Mouse (Mus musculus) MN1 (cell line): ENCODE data around the gene 1700092M07Rik.
A peak's percentile ranks its signal among the peaks of the same experiment; 100 is the strongest.

Experiments used
- DNase-seq: peaks from one replicate; pipeline ENCODE4 v3.0.0-alpha.2; 2016; ENCODE audit warnings: low spot score

Gene 1700092M07Rik

GRCm38 (mm10) chr19:8742176-8742575 lies 1.7 kb downstream of the 1700092M07Rik start:
- no peak for DNase-seq

DNA sequence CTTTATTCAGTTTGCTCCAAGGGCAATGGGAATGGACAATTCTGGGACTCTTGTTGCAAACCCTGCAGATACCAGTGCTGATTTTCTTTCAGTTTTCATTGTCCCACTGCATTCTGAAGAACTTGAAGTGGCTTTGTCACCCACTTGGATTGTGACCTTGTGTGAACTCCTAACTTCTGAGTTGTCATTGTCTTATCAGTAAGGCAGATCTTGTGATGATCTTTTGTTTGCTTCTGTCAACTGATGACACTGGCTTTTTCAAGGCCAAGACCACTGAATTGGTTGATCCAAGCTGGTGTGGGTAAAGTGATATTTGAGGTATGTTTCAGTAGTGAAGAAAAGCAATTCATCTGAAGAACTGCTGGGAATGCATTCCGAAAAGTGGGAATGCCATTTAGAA lies 4.9 kb downstream of the 1700092M07Rik start:
- no peak for DNase-seq

DNA sequence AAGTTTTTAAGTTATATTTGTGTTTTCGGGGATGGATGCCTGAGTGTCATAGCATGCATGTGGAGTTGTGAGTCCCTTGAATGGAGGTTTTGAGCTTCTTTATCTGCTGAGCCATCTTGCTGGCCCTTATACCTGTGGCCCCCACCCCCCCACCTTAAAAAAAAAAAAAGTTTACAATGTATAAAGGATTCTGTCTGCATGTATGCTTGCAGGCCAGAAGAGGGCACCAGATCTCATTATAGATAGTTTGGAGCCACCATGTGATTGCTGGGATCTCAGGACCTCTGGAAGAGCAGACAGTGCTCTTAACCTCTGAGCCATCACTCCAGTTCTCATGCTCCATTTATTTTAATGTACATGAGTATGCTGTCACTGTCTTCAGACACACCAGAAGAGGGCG lies 6.8 kb downstream of the 1700092M07Rik start:
- DNase-seq: no peak

DNA sequence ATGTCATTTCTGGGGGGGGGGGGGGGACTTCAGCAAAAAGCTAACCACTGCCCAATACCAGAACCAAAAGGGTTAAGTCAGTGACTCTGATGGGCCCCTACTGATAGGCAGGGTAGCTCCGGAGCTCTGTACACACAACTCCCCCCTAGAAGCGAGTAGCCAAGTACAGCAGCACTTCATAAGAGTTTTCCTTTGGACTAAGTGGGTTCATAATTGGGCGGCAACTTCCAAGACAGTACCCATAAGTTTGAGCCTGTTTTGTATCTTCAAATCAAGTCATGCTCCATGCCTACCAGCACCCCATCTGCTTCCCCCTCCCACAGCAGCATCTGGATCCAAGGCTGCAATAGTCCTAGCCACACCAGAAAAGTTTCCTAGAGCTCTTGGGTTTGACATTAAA lies 15.1 kb downstream of the 1700092M07Rik start:
- no peak for DNase-seq

- peak; percentile 92 for DNase-seq
Measured at GRCm38 (mm10) chr19:8756635-8757387, 16.3 kb downstream of the 1700092M07Rik start, which contains the start of gene Nxf1. Nxf1 (plus strand) TSS chr19:8757073.

DNA sequence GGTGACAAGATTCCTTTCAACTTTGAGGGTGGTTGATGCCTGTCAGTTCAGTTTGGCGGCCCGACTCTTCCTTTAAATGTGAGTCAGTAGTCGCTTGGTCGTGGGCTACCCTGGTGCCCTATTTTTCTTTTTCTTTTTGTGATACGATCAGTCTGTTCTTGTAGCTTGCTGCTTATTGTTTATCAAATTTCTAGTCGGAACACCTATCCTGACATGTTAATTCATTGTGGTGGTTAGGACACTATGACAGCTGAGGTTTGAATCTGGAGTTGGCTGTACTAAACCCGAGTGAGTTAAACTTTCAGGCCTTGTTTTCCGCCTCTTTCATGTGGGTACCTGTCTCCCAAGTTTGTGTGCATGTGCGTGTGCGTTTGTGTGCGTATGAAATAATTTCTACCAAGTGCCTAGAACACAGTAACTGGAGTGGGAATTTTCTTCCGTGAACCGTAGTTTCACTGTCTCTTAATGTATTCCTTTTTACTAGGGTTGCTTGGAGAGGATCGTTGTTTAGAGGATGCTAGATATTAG lies 17.0 kb downstream of the 1700092M07Rik start:
- no peak for DNase-seq

DNA sequence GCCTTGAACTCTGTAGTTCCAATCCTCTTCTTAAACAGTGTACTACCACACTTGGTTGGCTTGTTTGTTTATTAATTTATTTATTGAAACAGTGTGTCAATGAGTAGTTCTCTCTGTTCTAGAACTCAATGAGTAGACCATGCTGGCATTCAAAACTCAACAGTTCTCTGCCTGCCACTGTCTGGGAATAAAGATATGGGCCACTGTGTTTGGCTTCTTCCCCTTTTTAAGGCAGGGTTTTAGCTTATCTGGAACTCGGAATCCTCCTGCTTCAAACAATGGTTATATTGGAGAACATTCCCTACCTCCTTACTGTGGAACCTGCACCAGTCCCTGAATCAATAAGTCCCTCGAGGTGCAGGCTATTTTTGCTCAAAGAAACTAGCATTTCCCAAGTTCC lies 18.4 kb downstream of the 1700092M07Rik start:
- no peak for DNase-seq

- no peak for DNase-seq
Measured at GRCm38 (mm10) chr19:8760757-8761156, 20.2 kb downstream of the 1700092M07Rik start.

DNA sequence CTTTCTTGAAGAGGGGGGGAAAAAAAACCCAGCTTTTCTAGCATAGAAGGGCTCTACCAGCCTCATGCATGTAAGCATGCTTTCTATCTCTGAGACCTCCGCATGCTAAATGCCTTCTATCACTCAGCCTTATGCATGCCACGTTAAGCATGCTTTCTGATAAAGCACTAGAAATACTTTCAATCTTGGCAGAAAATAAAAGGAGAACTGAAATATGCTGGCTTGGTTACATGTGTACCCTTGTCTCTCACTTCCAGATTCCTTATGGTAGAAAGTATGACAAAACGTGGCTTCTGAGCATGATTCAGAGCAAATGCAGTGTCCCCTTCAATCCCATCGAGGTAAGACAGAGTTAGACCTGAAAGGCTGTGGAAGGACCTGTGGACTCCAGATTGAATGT lies 22.8 kb downstream of the 1700092M07Rik start:
- no peak for DNase-seq

GRCm38 (mm10) chr19:8765562-8765961 lies 25.0 kb downstream of the 1700092M07Rik start:
- DNase-seq: no peak

GRCm38 (mm10) chr19:8770567-8771270 lies 30.2 kb downstream of the 1700092M07Rik start, which contains the start of gene Tmem223:
Tmem223 (plus strand) TSS chr19:8770996.
- DNase-seq: no peak

DNA sequence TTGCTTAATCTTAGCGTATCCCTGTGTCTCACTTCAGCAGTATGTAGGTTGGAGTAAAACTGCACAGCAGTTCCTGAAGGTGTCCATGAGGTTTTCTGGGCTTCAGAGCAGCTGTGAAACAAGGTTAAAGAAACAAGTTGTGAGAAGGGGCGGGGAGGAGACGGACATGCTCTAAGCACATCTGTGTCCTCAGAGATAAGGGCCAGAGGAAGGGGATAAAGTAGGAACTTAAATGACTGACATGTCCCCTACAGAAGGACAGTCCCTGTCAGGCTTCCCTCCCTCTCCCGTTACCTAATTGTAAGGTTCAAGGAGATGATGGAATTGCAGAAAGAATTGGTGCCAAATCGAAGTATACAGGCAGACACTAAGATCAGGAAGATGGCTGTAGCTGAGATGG lies 32.5 kb downstream of the 1700092M07Rik start:
- DNase-seq: no peak

DNA sequence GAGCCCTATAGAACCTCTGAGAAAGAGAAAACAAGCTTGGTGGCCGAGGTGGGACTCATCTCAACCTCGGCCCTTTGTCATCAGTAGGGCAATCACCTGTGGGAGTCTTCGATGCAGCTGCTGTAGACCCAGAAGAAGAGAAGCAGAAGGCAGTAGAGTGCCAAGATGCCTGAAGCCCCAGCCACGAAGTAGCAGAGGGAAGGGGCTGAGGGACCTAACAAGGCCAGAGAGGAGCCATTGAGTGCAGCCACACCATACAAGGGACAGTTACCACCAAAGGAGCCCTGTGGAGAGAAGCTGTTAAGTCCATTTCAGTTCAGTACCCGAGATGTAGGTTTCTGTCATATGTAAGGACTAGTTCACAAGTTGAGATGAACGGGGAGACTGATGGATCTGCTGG lies 32.9 kb downstream of the 1700092M07Rik start:
- no peak for DNase-seq

GRCm38 (mm10) chr19:8774086-8774835 lies 33.7 kb downstream of the 1700092M07Rik start, which contains the start of gene Tmem179b:
Tmem179b (minus strand) TSS chr19:8774467.
- peak; percentile 89 for DNase-seq

GRCm38 (mm10) chr19:8774951-8775421 lies 34.5 kb downstream of the 1700092M07Rik start:
- DNase-seq: peak; percentile 14

DNA sequence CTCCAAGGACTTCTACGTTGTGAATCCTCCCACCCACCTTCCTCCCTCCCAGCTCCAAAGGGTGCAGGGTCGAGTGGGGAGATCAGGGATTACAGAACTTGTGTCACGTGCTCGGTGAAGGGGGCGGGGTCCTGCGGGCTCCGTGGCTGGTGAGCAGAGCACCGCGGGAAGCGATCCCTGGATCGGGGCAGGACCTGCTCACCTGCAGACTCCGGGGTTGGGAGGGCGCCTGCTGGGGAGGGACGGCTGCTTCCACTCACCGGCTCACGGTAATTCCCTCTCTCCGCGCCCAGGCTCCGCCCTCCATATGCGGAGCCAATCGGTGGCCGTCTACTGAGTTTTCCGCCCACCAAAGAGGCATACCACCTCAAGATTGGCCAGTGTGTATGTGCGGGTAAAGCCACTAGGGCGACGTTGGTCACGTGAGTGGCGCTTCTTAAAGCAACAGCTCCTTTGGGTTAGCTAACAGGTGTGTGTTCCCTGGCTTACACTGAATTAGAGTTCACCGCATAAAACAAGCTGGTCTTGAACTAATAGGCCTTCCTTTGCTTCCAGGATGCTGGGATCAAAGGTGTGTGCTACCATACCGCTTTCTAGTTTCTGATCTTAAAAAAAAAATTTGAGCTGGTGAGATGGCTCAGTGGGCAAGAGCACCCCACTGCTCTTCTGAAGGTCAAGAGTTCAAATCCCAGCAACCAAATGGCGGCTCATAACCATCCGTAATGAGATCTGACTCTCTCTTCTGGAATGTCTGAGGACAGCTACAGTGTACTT lies 45.7 kb downstream of the 1700092M07Rik start, which contains the start of gene Taf6l:
Taf6l (minus strand) TSS at position 410 of the 774 bp plus-strand sequence.
- DNase-seq: peak; percentile 91

DNA sequence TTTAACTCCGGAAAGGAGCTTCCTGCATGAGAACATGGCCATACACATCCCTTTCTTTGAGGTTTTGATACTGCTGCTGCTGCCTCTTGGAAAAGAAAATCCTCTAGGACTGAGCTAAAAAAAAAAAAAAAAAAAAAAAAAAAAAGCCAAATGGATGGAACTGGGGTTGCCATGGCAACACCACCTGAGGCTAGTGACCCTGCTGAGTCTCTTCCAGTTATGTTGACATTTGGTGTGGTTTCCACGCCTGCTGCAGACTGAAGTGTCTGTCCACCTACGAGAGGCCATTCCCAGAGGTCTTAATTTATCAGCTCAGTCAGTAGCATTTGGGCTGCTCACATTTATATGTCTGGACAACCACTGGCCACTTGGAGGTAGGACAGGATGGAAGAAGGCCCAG lies 48.0 kb downstream of the 1700092M07Rik start:
- peak; percentile 59 for DNase-seq

- no peak for DNase-seq
Measured at GRCm38 (mm10) chr19:8789171-8789570, 48.7 kb downstream of the 1700092M07Rik start.

DNA sequence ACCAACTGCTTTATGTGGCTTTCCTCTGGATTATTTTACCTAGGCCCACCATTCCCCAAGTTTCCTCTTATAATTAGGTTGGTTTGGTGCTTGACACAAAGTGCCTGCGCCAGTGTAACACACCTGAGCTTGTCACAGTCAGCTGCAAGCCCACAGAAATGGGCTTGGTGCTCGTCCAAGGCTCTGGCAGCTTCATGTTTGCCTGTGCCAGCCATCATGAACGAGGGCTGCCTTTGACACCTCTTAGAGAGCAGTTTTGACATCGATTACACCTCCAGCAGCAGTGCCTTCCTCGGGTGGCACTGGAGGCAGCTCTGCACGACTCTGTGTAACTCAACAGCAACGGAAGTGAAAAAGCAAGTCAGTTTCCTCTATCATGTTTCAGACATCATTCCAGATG lies 49.7 kb downstream of the 1700092M07Rik start:
- no peak for DNase-seq
